8 mouse cellular contexts compared by ENCODE assay signal in genomic region chr5:24351278-24351677, GRCm38 (mm10). TPM values are rescaled to one million over a fixed set of nuclear protein-coding genes. Genes with fewer than 3 reads are reported as not detected.
DNase-seq lines count a peak whose midpoint lies in the region; ATAC-seq and TF ChIP-seq lines count a peak whose summit lies in the region.

Kcnh2 (minus strand) TSS chr5:24351604.

- peak; percentile 36 for ATAC-seq in hindbrain, postnatal 0 days
- peak; percentile 68 for ATAC-seq in midbrain, embryonic 11.5 days (ENCODE audit: low FRiP score)

- H3K36me3 ChIP-seq in hindbrain, postnatal 0 days (ENCODE audit: insufficient read depth, low read length), result no peaks in the 10 kb centered on the region
- no peaks in the 10 kb centered on the region for H3K36me3 ChIP-seq in midbrain, embryonic 11.5 days (ENCODE audit: control insufficient read depth, insufficient read depth, low read length)

- H3K27me3 ChIP-seq in cerebellum, adult 2 months (ENCODE audit: control insufficient read depth, insufficient read depth, low read length), result no peaks in the 10 kb centered on the region
- H3K27me3 ChIP-seq in hindbrain, postnatal 0 days (ENCODE audit: insufficient read depth, low read length), result no peaks in the 10 kb centered on the region
- peaks cover 19% of the 10 kb centered on the region for H3K27me3 ChIP-seq in midbrain, embryonic 11.5 days (ENCODE audit: control insufficient read depth, insufficient read depth, low read length)

- H3K9ac ChIP-seq in hindbrain, postnatal 0 days (replicated peaks; ENCODE audit: low read length), result peak within 1 kb of the TSS; percentile 78
- H3K9ac ChIP-seq in midbrain, embryonic 11.5 days (ENCODE audit: low read length), result peak within 1 kb of the TSS; percentile 83

- WGBS in cerebellum, adult 2 months, result 1% methylated on average over 42 of the region's 53 CpGs
- whole genome bisulfite sequencing in hindbrain, postnatal 0 days, result 0% methylated on average over 16 of the region's 53 CpGs
- WGBS in midbrain, embryonic 11.5 days, result 0% methylated on average over 53 of the region's 53 CpGs

- H3K4me2 ChIP-seq in hindbrain, postnatal 0 days (ENCODE audit: low read depth, low read length), result peak within 1 kb of the TSS; percentile 99
- H3K4me2 ChIP-seq in midbrain, embryonic 11.5 days, result peak within 1 kb of the TSS; percentile 90

- H3K4me3 ChIP-seq in cerebellum, adult 2 months (replicated peaks; ENCODE audit: insufficient read depth, low read depth, low read length), result peak within 1 kb of the TSS; percentile 85
- peak within 1 kb of the TSS; percentile 70 for H3K4me3 ChIP-seq in hindbrain, postnatal 0 days (ENCODE audit: low read length)
- H3K4me3 ChIP-seq in midbrain, embryonic 11.5 days (ENCODE audit: low read depth, low read length), result peak within 1 kb of the TSS; percentile 75

- peak within 1 kb of the TSS; percentile 67 for H3K27ac ChIP-seq in cerebellum, adult 2 months (ENCODE audit: insufficient read depth, low read length)
- peak within 1 kb of the TSS; percentile 76 for H3K27ac ChIP-seq in hindbrain, postnatal 0 days
- peak within 1 kb of the TSS; percentile 94 for H3K27ac ChIP-seq in midbrain, embryonic 11.5 days (ENCODE audit: low read depth, low read length)

- peaks cover 16% of the 10 kb centered on the region for H3K4me1 ChIP-seq in cerebellum, adult 2 months (ENCODE audit: control insufficient read depth, insufficient read depth, low read length)
- peaks cover 27% of the 10 kb centered on the region for H3K4me1 ChIP-seq in hindbrain, postnatal 0 days (ENCODE audit: insufficient read depth, low read length)
- peaks cover 29% of the 10 kb centered on the region for H3K4me1 ChIP-seq in midbrain, embryonic 11.5 days (ENCODE audit: control insufficient read depth, insufficient read depth, low read length)

- no peak for TF ChIP-seq CTCF in cerebellum, adult 2 months (IDR thresholded peaks at IDR 0.05; ENCODE audit: borderline replicate concordance, insufficient read depth, low read depth, low read length)
- no peak for TF ChIP-seq CTCF in hindbrain, postnatal 0 days (IDR thresholded peaks at IDR 0.05; ENCODE audit: low read depth)

- H3K9me3 ChIP-seq in hindbrain, postnatal 0 days (ENCODE audit: low read length), result no peaks in the 10 kb centered on the region
- H3K9me3 ChIP-seq in midbrain, embryonic 11.5 days (ENCODE audit: control insufficient read depth, low read length), result no peaks in the 10 kb centered on the region

- DNase-seq in cerebellum, adult 2 months, result no peak
- no peak for DNase-seq in cerebellum, postnatal 14 days
- DNase-seq in urinary bladder, adult 2 months (ENCODE audit: low spot score), result no peak
- no peak for DNase-seq in urinary bladder, postnatal 36 days (ENCODE audit: low spot score in 2 of 2)
- no peak for DNase-seq in hindbrain, postnatal 0 days (ENCODE audit: low spot score)
- DNase-seq in midbrain, embryonic 11.5 days (ENCODE audit: low spot score, missing footprints), result no peak
- DNase-seq in ovary, adult 18-20 months (ENCODE audit: low spot score), result no peak
- no peak for DNase-seq in Muller cell, postnatal 12 days (ENCODE audit: inconsistent ontology term)

- TF ChIP-seq POLR2A in cerebellum, adult 2 months (IDR thresholded peaks at IDR 0.05; ENCODE audit: borderline replicate concordance, insufficient read depth, low read length), result no peak

RNA-seq across cellular contexts. Expression of gene Kcnh2, which starts in this region (rescaled TPM):
- 83.3 and 85.2 TPM in 2 replicates for polyA plus RNA-seq in cerebellum, adult 2 months (2012; rRNA removed)
- polyA plus RNA-seq in urinary bladder, adult 2 months (2012; rRNA removed), result 56.0 and 70.5 TPM in 2 replicates
- 55.9 and 70.5 TPM in 2 replicates for total RNA-seq in hindbrain, postnatal 0 days (2014; rRNA removed)
- 10.8 and 11.5 TPM in 2 replicates for polyA plus RNA-seq in hindbrain, postnatal 0 days (2015; fragmentation: Nextera tagmentation; extraction: Ambion mirVana)
- polyA plus RNA-seq in midbrain, embryonic 11.5 days (2014; fragmentation: Nextera tagmentation; extraction: Ambion mirVana), result 12.5 and 16.2 TPM in 2 replicates
